Mouse (Mus musculus) right cerebral cortex, postnatal 10 days (tissue): ENCODE data around the gene Gab3.

Experiments used
- DNase-seq, 2 experiments: peaks; one replicate each; pipeline ENCODE4 v3.0.0; 2021; ENCODE audit warnings: low spot score in 2 of 2

Gab3 gene

DNA sequence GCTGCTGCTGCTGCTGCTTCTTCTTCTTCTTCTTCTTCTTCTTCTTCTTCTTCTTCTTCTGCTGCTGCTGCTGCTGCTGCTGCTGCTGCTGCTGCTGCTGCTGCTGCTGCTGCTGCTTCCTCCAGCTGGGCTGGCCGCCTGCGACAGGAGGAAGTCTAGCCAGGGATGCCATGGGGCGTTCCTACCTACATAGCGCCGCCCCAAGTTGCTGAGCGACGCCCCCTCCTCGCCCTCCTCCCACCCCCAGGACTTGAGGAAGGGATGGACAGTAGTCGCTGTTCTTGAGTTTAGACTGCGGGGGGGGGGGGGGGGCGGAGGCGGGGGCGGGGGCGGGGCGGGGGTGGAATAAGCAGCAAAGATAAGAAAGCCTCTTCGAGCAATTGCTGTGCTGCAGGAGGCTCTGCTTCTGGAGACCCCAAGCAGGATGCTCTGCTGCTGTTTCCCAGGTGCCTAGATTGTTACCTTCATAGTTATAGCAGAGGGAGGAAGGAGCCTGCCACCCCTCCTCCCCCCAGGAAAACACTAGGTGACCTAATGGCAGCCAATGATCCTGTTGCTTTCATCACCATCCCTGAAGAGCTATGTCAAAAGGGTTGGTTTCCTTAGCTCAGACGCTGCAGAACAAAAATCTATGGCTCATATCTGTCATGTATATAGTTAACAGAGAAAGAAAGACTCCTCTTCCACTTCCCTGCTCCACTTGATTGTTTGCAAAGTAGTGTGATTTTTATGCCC lies at the start of gene Gab3:
Gene Gab3, minus strand, starts transcription at position 685 of the 735 bp plus-strand sequence.
- DNase-seq: peak; percentile 51 to 64

DNA sequence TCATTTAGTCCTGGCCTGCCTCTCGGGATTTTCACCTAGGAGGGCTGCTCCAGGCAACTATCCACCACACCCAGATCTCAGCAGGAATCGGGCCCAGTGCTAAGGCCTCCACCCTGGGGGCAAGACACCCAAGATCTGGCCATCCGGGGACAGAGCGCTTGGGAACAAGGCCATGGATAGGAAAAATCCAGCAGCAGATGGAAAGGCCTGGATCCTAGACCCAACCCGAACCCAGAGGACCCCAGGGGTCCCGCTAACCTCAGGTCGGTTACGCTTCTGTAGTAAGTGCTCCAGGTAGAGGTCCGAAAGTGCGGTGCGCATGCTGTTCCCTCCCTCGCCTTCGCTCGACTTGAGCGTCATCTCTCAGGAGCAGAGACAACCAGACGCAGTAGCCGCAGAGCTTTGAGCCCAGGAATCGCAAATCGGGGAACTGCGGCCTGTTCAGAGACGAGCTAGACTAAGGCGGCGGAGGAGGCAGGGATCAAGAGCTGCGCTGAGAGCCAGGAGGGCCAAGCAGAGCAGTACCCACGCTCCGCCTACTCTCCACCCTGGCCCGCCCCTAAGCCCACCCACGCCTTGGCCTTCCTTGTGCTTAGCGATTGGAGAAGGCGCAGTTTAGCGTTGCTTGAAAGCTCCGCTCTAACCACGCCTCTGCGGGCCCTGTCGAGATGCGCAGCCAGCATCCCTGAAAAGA lies 45.4 kb upstream of the Gab3 start, which contains the start of gene Mpp1:
Gene Mpp1, minus strand, starts transcription at position 550 of the 694 bp plus-strand sequence.
- DNase-seq: peak; percentile 80 to 82

DNA sequence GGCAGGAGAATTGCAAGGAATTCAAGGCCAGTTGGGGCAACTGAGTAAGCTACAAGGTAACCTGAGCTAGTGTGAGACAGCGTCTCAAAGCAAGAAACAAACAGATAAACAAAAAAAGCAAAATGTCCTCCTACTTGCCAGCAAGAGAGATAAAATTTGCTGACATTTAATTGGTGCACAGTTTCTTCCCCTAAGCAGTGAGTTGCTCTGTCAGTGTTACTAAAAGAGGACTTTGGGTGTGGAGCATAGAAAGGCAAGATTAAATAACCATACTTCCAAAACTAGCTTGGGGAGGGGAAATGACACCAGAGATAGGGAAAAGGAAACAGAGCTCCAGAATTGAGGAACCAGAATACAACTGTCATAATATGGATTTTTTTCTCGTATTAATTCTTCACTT lies 44.2 kb upstream of the Gab3 start:
- no peak for DNase-seq

DNA sequence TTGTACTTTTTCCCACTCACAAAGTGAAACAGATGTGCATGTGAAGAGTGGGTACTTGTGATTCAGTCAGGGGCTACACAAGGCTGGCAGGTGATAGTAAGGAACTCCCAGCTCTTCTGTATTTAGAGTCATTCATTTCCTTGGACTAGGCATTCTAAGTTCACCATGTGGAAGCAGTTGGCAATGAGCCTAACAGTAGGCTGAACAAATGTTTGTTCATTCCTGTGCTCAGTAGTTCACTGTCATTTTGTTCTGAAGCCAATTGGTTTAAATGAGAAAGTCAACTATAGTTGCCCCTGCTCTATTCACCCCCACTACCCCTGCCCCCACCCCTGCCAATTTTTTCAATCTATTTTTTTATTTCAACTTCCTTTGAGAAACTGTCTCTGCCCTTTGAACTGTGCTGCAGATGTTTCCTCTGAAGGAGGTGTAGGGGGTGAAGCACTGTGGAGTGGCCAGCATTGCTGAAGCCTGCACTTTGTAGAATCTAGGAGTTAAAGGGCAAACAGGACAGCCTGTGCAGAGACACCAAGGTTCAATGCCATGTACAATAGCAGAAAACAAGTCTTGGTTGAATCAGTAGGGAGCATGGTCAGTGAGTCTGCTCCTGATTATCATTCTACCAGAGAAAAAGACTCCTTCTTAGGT lies 43.2 kb upstream of the Gab3 start:
- no peak for DNase-seq

DNA sequence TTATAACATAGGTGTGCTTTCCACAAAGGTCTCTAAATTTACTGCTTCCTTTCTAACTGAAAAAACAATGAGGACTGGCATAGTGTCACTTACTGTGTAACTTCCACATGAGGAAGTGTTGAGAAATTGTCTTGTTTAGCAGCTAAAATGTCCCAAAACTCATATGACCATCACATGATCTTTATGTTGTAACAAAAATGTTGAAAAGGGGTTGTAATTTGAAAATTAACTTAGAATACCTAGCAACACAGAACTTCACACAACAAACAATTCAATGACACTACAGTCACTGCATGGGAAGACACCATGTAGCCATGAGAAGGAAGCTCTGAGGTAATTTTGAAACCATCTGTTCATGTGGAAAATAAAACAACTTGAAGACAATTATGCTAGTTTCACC lies 41.6 kb upstream of the Gab3 start:
- DNase-seq: no peak

DNA sequence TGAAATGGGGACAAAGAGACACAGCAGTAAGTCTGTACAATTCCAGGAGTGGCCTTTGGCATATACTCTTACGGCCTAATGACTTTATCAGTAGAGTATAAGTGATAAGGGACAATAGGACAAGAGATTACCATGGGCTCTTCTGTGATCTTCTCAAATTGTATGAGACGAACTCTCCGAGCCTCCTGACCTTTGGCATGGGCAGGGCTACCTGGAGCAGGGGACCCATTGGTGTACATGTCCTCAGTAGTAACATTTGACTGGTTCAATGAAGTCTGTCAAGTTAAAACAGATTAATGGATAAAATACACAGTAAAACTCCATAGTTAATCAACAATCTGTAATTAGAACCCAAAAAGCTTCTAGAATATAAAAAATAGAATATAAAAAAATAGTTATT lies 40.3 kb upstream of the Gab3 start:
- no peak for DNase-seq

DNA sequence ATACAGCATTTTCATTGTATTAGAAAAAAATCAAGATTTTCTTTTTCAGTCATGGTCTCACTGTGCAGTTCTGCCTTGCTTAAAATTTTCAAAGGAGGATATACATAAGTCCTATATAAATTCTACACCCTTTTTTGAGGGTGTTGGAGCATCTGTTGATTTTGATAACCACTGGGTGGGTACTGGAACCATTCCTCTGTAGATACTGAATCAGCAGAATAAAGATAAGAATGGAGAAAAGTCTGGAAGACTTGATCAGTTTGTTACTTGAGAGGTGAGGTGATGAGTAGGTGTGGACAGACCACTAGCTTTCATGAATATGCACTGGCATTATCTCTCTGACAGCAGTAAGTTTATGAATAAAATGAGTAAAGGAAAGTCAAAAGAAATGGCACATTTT lies 30.3 kb upstream of the Gab3 start:
- DNase-seq: no peak

DNA sequence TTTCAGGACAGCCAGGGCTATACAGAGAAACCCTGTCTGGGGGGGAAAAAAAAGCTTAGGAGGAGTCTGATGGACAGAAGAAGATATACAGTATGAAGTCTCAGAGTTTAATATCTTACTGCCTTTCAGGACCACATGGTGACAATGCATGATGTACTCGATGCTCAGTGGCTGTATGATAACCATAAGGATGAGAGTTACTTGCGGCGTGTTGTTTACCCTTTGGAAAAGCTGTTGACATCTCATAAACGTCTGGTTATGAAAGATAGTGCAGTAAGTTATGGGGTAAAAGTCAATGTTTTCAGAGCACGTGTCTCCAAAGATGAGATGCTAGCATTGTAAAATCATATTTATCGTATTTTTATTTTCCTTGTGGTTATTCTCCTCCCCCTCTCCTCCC lies 17.0 kb upstream of the Gab3 start:
- DNase-seq: no peak

DNA sequence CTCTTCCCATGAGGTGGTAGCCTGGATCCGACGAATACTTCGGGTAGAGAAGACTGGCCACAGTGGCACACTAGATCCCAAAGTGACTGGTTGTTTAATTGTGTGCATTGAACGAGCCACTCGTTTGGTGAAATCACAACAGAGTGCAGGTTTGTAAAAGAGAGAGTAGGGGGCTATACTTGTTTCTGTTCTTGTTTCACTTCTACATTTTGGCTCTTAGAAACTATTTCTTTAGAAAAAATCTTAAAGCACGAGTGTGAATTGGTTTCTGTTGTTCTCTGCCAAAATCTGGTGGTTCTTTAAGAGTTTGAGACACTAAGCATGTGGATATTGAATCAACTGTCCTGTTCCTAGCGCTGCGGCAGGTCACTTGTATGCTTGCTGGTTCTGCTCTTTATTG lies 13.5 kb upstream of the Gab3 start:
- no peak for DNase-seq

DNA sequence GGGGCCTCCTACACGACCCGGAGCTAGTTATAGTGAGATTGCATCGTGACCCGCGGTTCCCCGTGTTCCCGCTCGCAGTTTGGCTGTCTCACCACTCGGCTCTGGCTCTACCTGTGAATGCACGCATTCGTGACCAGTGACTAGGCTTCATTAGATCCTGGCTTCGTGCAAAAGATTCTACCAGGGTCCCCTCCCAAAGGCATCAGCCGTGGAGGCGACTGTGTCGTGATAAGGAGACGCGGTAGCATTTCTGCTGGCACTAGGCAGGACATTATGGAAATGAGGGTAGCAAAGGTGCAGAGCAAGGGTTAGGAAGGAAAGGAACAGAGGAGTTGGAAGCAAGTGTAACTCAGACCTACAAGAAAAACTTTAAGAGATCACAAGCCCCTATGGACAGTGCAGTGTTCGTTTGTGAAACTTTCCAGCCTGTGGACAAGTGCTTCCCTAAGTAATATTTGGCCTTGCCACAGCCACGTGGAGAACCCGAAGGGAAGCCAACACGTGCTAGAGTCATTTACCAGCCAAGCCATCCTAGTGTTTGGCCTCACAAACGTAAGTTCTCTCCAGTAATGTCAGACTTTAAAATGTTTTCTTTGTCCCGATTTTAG lies 11.0 kb upstream of the Gab3 start:
- DNase-seq: peak in 1 of 2 experiments; percentile 21

DNA sequence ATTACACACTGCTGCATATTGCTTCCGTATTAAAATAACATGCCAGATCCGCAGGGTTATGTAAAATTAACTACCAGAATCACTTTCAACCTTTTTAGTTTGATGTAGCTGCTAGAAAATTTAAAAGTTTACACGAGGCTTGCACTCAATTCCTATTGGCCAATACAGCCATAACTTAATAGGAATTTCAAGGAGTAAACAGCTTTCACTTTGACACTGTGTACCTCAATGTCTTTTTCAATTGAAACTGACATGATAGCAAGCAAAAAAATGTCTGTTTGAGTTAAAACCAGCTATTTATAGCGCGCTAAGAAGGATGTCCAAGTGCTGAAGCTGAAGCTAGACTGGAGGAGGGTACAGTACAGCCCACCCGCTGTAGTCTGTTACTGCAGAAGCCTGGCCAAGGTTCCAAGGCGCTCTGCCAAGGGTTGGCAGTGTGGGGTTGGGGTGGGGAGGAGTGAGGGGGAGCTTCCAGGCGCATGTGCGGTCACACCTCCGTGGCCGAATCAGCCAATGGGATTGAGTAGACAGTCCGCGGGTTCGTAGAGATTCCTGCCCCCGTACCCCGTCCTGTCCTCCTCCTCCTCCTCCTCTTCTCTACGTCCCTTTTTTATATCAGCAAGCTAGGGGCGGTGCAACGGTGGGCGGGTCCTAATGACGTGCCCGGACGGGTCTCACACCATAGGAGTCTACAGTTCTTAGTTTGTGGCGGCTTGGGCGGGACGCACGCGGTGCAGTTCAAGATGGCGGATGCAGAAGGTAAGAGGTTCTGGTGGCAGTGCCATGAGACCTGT lies 10.3 kb upstream of the Gab3 start, which contains the start of gene Dkc1:
Gene Dkc1, plus strand, starts transcription at position 486 of the 794 bp plus-strand sequence.
- peak; percentile 95 to 96 for DNase-seq

DNA sequence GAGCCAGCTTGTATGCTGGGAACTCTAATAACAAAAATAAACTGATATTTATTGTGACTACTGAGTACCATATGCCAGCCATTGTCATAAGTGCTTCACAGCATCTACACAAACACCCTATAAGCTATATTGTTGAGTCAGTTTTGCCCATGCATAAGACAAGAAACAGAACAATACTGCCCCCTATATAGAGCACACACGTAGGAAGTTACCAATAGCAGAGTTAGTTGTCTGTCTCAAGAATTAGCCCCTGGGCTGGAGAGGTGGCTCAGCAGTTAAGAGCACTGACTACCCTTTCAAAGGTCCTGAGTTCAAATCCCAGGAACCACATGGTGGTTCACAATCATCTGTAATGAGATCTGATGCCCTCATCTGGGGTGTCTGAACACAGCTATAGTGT lies 396 bp upstream of the Gab3 start:
- DNase-seq: no peak

DNA sequence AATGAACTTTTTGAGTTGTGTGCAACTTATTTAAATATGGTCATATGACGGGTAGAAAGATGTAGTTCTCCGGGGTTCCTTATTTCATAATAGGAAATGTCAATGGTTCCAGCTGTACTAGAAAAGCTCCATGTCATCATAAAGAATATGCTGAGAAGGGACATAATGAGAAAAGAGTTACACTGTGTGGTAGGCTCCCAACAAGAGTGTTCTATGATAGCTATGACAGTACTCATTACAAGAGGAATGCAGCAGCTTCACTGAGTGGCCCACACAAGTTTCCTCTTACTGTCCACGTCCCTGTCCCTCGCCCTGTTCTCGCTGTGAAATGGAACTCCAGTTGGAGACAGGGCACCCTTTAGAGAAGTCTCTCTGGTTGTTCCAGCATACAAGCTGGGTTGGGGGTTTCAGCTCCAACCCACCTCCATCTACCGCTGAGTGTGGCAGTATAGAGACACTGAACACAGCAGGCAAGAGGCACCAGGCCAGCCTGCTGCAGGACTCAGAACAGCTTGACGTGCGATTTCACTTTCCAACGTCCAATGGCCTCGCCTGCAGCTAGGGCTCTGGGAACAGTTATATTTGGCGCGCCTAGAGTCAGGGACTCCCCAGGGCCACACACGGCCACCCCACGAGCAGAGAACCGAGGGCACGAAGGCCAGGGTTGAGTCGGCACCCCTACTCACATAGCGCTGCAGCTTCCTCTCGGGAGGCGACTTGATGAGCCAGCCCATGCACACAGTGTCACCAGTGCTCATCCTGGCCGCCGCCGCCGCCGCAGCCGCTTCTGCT lies 1.1 kb downstream of the Gab3 start:
- peak in 1 of 2 experiments; percentile 29 for DNase-seq

DNA sequence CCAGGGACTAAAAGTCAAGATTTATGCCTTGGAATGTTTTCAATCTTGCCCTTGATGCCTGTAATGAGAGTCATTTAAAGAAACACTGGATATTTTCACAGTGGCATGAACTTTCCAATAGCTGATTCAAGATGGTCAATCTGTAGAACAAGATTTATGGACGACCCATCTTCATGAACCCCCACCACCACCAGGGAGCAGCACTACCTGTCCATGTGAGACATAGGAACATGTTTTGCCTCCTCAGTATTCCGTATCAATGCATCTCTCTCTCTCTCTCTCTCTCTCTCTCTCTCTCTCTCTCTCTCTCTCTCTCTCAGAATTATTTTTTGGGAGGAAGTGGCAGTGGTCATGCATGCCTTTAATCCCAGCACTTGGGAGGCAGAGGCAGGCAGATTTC lies 2.9 kb downstream of the Gab3 start:
- no peak for DNase-seq

DNA sequence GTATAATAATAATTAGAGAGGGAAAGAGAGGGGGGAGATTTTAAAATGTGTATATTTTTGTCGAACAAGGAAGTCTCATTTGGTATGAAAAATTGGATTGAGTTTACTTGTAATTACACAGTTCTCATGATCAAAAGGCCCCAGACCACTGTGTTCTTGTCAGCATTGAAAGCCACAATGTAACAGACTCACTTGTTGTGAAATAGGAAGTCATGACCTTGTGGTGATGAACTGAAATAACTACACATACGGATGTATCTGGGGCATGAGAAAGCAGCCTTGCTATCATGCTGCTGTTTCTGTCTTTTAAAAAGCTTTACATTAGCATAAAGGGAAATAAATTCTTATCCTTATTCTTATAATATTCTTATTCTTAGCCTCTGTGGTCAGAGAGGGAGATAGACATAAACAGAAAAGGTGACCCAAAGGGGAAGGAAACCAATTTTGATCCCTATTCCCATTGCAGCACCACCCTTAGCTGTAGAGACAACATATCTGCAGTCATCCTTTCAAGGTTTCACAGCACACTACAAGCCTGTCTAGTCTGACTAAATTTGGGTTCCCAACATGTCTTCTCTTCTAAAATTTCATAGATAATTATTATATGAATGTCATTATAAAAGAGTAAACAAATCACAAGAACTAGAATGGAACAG lies 29.0 kb downstream of the Gab3 start:
- DNase-seq: no peak

DNA sequence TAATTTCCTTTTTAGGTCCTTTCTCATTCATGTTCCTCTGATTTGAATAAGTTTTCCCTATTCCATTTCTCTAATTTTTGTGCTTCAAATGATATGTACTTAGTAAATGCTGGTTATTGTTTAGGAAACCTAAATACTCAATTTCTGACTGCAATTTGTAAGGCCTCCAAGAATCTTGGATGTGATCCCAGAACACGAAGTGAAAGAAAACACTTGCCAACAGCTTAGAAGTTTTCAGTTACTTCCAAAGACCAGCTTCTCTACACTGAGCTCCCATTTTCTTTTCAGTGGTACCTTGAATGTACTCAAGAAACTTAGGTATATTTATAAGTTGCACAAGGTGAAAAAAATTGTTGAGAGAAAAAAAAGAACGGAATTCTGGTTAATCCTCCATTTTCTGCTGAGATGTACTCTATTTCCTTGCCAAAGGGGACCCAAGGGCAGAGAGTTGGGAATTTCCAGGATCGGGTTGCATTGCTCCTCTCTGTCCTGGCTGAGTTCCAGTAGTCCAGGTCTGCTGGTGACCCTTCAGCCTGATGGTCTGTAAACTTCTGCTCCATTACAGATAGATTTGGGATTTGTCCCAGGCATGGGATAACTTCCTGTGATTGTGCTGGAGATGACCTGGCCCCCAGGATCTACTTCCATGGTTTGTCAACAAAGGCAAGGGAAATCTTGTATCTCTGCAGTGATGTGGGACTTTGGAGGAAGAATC lies 38.2 kb downstream of the Gab3 start:
- DNase-seq: peak in 1 of 2 experiments; percentile 23

DNA sequence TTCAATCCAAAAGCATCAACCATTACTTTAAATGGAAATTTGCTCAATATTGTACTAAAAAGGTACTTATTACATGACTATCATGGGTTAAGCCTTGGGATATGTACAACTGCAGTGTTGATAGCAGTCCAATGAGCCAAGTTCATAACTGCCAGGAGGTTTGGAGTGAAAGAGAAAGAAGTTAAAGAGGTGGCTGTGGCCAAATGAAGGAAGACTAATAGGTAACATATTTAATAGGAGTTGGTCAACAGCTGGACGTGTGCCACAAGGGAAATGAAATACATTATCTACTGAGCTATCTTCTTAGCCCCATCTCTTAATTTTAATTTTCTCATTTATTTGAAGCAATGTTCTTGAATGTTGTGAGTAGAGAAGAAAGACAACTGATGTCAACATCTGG lies 39.3 kb downstream of the Gab3 start:
- no peak for DNase-seq

DNA sequence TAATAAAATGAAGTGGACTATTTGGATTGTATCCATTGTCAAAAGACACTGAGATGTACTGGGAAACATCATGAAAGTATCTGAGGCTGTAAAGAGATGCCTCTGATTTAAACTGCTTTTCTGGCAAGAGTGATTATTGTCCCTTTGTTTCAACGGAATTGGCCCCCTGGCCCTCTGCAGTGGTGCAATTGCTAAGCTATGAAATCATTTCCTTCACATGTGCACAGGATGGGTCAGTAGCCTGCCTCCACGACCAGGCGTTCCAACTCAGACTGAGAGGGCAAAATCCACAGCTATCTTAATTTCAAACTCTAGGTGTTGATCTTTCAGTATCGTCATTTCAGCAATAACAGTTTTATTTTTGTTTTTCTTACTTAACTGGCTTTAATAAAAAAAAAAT lies 40.7 kb downstream of the Gab3 start:
- no peak for DNase-seq

DNA sequence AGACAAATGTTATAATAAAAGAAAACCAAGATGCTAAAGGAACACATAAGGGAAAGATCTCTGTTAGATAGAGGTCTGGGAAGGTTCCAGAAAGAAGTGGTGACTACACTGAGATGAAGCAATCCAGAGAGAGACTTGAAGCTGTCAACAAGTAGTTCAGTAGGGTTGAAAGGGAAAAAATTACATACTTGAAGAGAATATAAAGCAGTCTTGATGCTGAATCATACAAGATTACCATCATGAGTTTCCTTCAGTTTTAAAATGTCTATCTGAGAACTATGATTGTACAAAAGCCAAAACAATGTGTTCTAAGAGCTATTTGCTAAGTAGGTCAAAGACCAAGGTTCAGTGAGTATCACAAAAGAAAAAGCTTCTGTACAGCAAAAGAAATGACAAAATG lies 48.6 kb downstream of the Gab3 start:
- no peak for DNase-seq

DNA sequence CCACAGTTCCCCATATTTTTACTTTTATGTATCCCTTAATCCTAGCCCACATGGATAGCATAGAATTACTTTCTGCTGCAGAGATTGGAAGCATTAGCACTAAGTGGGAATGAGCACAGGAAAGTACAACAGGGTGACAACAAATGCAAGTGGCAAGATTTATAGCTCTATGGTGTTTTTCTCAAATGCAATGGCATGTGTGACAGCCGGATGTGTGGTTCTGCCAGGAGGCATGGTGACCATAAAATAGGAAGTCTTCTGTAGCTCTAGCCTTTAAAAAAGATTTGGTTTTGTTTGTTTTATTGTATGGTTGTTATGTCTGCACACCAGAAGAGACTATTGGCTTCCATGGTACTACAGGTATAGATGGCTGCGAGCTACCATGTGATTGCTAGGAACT lies 50.1 kb downstream of the Gab3 start:
- DNase-seq: no peak
